Mouse (Mus musculus) liver, embryonic 14.5 days (tissue): ENCODE data around the gene Whrn. TPM values are rescaled to one million over a fixed set of nuclear protein-coding genes. Genes with fewer than 3 reads are reported as not detected.

Experiments
- ATAC-seq: fragments of 200-750 bp; cut with Nextera tagmentation; 2 replicates; pipeline ENCODE4 v1.8.0; 2017; ENCODE audit warnings: moderate number of reproducible peaks, mild to moderate bottlenecking, moderate library complexity; ENCODE audit not compliant: insufficient read depth
- DNase-seq, 3 experiments: peaks; one replicate each; pipeline ENCODE4 v3.0.0-alpha.2; 2012 to 2013; ENCODE audit warnings: low read depth in 3 of 3, low spot score in 3 of 3
- H3K27ac ChIP-seq: fragments of 300-500 bp; sonication (generic); 2 replicates; pipeline ENCODE4 v1.5.1; 2014; ENCODE audit warnings: moderate library complexity, mild to moderate bottlenecking, control low read depth, inconsistent platforms
- H3K27me3 ChIP-seq: fragments of 300-500 bp; sonication (generic); 2 replicates; pipeline ENCODE4 v1.6.1; 2014; ENCODE audit warnings: mild to moderate bottlenecking, low read length, moderate library complexity; ENCODE audit not compliant: control insufficient read depth, insufficient read depth
- H3K36me3 ChIP-seq: fragments of 300-500 bp; sonication (generic); replicated peaks from 2 replicates; pipeline ENCODE4 v1.6.1; 2014; ENCODE audit warnings: low read depth; ENCODE audit not compliant: control insufficient read depth, insufficient read depth
- H3K4me1 ChIP-seq, 2 experiments: fragments of 200-500 bp in 1 of 2; fragments of 300-500 bp in 1 of 2; sonication (generic) in 1 of 2; replicated peaks; 2 replicates each; pipeline ENCODE4 v1.6.1; 2012 to 2014; ENCODE audit warnings: antibody characterized with exemption in 1 of 2, inconsistent platforms in 1 of 2, low read length in 1 of 2; ENCODE audit not compliant: control insufficient read depth in 2 of 2, insufficient read depth in 2 of 2
- H3K4me2 ChIP-seq: fragments of 300-500 bp; sonication (generic); 2 replicates; pipeline ENCODE4 v1.6.1; 2014; ENCODE audit warnings: low read depth, mild to moderate bottlenecking, control low read depth, moderate library complexity
- H3K4me3 ChIP-seq, 2 experiments: fragments of 200-500 bp in 1 of 2; fragments of 300-500 bp in 1 of 2; sonication (generic) in 1 of 2; 2 replicates each; pipeline ENCODE4 v1.5.1; 2012 to 2014; ENCODE audit warnings: low read depth in 2 of 2, low read length in 2 of 2, mild to moderate bottlenecking in 2 of 2, control low read depth in 1 of 2, inconsistent platforms in 1 of 2, moderate library complexity in 1 of 2; ENCODE audit not compliant: insufficient read depth in 1 of 2
- H3K9ac ChIP-seq: fragments of 300-500 bp; sonication (generic); replicated peaks from 2 replicates; pipeline ENCODE4 v1.6.1; 2014; ENCODE audit warnings: mild to moderate bottlenecking, control low read depth, moderate library complexity
- H3K9me3 ChIP-seq: fragments of 300-500 bp; sonication (generic); 2 replicates; pipeline ENCODE4 v1.6.1; 2016; ENCODE audit warnings: low read length, mixed read lengths; ENCODE audit not compliant: control insufficient read depth
- CTCF ChIP-seq: IDR thresholded peaks from 2 replicates; pipeline ENCODE4 v1.5.1; 2016; ENCODE audit warnings: antibody characterized with exemption, low read depth, control low read depth
- EP300 ChIP-seq: IDR thresholded peaks from 2 replicates; pipeline ENCODE4 v1.6.1; 2016; ENCODE audit warnings: antibody characterized with exemption, low read depth
- WGBS: fragments of 180-500 bp; shearing (Covaris S2); extraction: QIAGEN DNeasy Blood & Tissue Kit; methylation state at CpG from one replicate; pipeline ENCODE4 v1.1.7; 2014; ENCODE audit not compliant: insufficient replicate concordance; 5-methylcytosine and 5-hydroxymethylcytosine counted together
- polyA plus RNA-seq, 2 experiments: library from polyadenylated mRNA; depleted of rRNA in 1 of 2; stranded (reverse) in 1 of 2; unstranded in 1 of 2; fragments of >200 nt; fragmentation: Nextera tagmentation in 1 of 2; extraction: Ambion mirVana in 1 of 2; gene quantifications; 2 replicates each; pipeline versions ENCODE4 v1.2.1 to v1.2.3; 2012 to 2014

Gene Whrn
- polyA plus RNA-seq, 2 experiments = 0.29 to 0.61 TPM

DNA sequence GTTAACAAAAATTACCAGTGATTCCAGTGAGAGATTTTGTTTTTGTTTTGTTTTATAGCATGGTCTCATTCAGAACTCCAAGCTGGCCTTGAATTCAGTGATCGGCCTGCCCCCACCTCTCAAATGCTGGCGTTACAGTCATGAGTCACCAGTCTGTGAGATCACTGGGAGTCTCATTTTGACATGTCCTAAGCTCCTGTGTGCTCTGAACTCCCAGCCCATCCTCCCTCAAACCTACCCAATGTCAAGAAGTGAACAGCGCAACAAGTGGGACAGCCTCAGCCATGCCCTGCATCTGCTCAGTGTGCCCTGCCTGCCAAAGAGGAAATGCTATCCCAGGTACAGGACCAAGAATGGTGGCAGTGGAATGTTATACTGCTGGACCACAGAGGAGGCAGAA is 110.5 kb downstream of the Whrn start:
- Histone ChIP-seq H3K9ac (no peak overlapping the region), H3K36me3 (peaks cover 6% of the 10 kb centered on the region; the same call in 1 of the 2 replicates), H3K27me3 (no peaks in the 10 kb centered on the region), H3K4me3 (no peak overlapping the region), H3K9me3 (no peaks in the 10 kb centered on the region), H3K4me2 (no peak overlapping the region), H3K27ac (no peak overlapping the region; the same call in 1 of the 2 replicates), H3K4me1 (peaks cover 31 to 48% of the 10 kb centered on the region in 2 experiments)
- ATAC-seq (no peak), DNase-seq (no peak)
- TF ChIP-seq CTCF (no peak), EP300 (no peak)
- WGBS = 82% methylated on average over 3 of the region's 3 CpGs

DNA sequence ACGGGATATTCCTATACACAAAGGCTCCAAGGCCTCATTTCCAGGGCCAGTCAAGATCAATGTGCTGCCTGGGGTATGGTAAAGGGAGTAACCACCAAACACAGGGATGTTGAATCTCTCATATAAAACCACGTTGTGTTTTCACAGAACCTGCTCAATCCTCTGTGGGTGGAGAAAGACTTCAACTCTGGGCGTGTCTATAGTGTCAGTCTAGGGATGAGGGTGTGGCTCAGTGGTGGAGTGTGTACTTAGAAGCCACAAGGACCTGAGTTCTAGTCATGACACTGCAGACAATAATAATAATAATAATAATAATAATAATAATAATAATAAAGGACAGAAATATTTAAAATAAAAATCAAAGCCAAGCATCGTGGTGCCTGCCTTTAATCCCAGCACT is 111.5 kb downstream of the Whrn start:
- no peak overlapping the region for H3K4me2 ChIP-seq
- WGBS = 63% methylated on average over 4 of the region's 4 CpGs
- H3K27ac ChIP-seq = peak overlapping the region; percentile 81
- H3K9ac ChIP-seq = no peak overlapping the region
- no peaks in the 10 kb centered on the region for H3K27me3 ChIP-seq
- TF ChIP-seq EP300 = no peak
- no peak for TF ChIP-seq CTCF
- ATAC-seq = peak; percentile 57
- no peak overlapping the region for H3K4me3 ChIP-seq
- H3K9me3 ChIP-seq = no peaks in the 10 kb centered on the region
- peaks cover 29 to 40% of the 10 kb centered on the region in 2 experiments for H3K4me1 ChIP-seq
- no peak for DNase-seq
- H3K36me3 ChIP-seq = peaks cover 6% of the 10 kb centered on the region; the same call in 1 of the 2 replicates

DNA sequence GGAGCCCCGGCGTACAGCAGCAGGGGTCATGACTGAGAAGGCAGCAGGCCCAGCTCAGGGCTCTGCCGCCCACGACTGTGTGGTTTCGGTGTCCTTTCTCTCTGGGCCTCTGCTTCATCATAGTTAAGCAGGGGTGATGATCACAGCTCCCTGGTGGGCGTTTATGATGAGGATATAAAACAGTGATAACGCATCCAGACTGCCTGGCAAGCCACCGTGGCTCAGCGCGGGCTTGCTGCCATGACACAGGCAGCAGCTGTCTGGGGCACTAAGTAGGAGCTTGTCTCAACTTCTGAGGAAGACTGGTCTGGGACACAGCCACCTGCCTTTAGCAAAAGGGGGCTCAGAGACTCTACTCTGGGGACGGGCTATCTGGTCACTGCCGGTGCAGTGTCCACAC is 112.3 kb downstream of the Whrn start:
- Histone ChIP-seq H3K27me3 (no peaks in the 10 kb centered on the region), H3K4me3 (no peak overlapping the region), H3K9me3 (no peaks in the 10 kb centered on the region), H3K36me3 (peaks cover 6% of the 10 kb centered on the region; the same call in 1 of the 2 replicates), H3K9ac (peak overlapping the region; percentile 52; the same call in 1 of the 2 replicates), H3K4me1 (peaks cover 25 to 37% of the 10 kb centered on the region in 2 experiments), H3K4me2 (peak overlapping the region; percentile 56), H3K27ac (peak overlapping the region; percentile 81)
- DNase-seq (no peak), ATAC-seq (peak; percentile 39; the same call in 1 of the 2 replicates)
- no peak for TF ChIP-seq CTCF
- no peak for TF ChIP-seq EP300
- 53% methylated on average over 12 of the region's 12 CpGs for WGBS

DNA sequence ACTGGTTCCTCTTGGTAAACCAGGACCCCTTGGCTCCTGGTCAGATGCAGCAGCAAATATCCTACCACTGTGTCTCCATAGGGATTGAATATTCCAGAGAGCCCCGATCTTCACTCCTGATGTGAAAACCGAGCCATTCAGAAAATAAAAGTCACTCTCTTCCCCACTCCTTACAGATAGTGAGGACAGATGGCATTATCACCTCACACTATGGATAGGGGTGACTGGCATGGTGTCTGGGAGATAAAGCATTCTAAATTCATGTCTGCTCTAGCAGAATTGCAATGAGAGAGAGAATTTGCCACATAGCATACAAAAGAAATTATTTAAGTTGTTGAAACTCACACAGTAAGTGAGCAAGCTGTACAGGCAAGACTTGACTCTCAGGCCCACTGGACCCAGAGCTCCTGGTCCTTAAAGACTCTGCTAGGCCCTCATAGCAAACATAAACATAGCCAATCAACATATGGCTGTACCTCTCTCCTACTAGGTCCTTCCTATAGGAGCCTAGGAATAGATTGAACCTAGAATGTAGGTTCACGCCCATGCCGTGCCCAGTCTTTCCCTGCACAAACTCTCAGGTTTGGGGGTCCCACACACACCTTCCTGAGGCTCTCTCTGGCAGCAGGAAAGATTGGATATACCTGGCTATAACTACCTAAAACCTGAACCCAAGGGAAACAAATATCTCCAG is 113.0 kb downstream of the Whrn start:
- peaks cover 6% of the 10 kb centered on the region; the same call in 1 of the 2 replicates for H3K36me3 ChIP-seq
- 28% methylated on average over 4 of the region's 4 CpGs for WGBS
- H3K4me2 ChIP-seq = peak overlapping the region; percentile 56
- no peak overlapping the region for H3K4me3 ChIP-seq
- peak in 2 of 3 experiments; percentile 59 to 64 for DNase-seq
- TF ChIP-seq EP300 (peak; percentile 91), CTCF (no peak)
- H3K4me1 ChIP-seq = peaks cover 25 to 37% of the 10 kb centered on the region in 2 experiments
- peak overlapping the region; percentile 81 for H3K27ac ChIP-seq
- H3K9me3 ChIP-seq = no peaks in the 10 kb centered on the region
- peak overlapping the region; percentile 52 for H3K9ac ChIP-seq
- no peaks in the 10 kb centered on the region for H3K27me3 ChIP-seq
- peak; percentile 84 for ATAC-seq

DNA sequence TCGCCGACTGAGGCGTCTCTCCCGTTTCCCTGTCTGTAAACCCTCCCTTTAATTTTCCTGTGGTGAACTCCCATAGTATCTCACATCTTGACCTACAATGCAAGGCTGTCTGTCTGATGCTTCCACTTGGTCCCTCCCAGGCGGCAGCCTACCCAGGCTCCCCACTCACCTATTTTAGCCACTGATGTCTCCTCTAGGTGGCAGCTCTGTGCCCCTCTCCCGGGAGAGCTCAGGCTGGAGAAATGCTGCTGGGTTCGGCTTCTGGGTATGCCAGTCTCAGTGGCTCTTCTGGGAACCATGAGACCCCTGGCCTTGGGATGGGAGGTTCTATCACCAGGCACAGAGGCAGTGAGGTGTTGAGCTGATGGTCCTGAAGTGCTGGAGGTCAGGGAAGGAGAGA is 118.3 kb downstream of the Whrn start:
- no peak overlapping the region for H3K4me2 ChIP-seq
- H3K9me3 ChIP-seq = no peaks in the 10 kb centered on the region
- no peak overlapping the region for H3K9ac ChIP-seq
- no peak overlapping the region for H3K4me3 ChIP-seq
- H3K4me1 ChIP-seq = peaks cover 40% of the 10 kb centered on the region in 2 experiments
- 67% methylated on average over 7 of the region's 7 CpGs for WGBS
- no peaks in the 10 kb centered on the region for H3K27me3 ChIP-seq
- TF ChIP-seq EP300 (no peak), CTCF (peak; percentile 64)
- peaks cover 6% of the 10 kb centered on the region; the same call in 1 of the 2 replicates for H3K36me3 ChIP-seq
- DNase-seq (no peak), ATAC-seq (no peak)
- H3K27ac ChIP-seq = no peak overlapping the region
